Mouse (Mus musculus): ENCODE data around the gene Mpi. TPM values are rescaled to one million over a fixed set of nuclear protein-coding genes. Genes with fewer than 3 reads are reported as not detected.

The Mpi gene
- polyA plus RNA-seq, 1 experiment from 2014 or later = 44.5 TPM

DNA sequence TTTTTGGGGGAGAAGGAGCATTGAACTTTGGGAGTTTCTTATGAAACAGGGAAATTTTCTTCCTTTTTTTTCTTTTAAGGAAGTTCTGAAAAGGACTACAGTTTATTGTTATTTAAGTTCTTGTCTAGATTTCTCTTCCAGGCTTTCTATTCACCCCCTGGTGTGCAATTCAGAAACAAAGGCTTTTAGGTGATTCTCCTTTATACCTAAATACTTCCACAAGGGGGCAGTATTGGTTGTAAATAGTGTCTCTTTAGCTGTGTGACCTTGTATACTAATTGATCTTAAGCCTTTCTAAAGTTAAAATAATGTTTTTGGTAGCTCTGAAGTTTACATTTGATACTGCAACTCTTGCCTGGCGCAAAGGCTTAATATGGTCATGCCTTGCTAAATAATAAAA, 28.8 kb downstream of the Mpi start:
- Histone ChIP-seq H3K4me1 (ENCODE audit: control insufficient read depth, insufficient read depth, low read length) (peaks cover 8% of the 10 kb centered on the region), H3K9me3 (ENCODE audit: control insufficient read depth, low read length) (no peaks in the 10 kb centered on the region), H3K27me3 (replicated peaks; ENCODE audit: control insufficient read depth, insufficient read depth, low read length) (no peaks in the 10 kb centered on the region), H3K36me3 (ENCODE audit: control insufficient read depth, insufficient read depth, low read length) (peaks cover 2% of the 10 kb centered on the region; the same call in 1 of the 2 replicates), H3K4me2 (ENCODE audit: low read depth, low read length) (no peak overlapping the region), H3K4me3 (ENCODE audit: low read depth, low read length) (no peak overlapping the region), H3K27ac (replicated peaks; ENCODE audit: low read depth, low read length) (no peak overlapping the region), H3K9ac (ENCODE audit: low read depth, low read length) (no peak overlapping the region)
- DNase-seq (ENCODE audit: low spot score) (peak; percentile 77), ATAC-seq (ENCODE audit: low read depth) (no peak)
- 80% methylated on average over 1 of the region's 1 CpGs for WGBS

DNA sequence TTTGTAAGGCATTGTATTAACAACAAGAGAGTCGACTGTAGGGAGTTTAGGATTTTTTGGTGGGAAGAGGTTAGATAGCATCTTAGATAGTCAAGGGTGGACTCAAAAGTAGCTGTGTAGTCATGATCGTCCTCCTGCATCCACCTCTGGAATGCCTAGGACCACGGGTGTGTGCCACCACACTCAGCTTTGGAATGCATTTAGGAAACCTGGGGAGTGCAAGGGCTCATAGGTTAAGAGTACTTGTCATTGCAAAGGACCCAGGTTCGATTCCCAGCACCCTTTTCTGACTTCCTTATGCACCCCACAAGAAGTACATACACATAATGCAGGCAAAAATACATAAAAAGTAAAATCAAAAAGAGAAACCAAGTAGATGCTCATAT, 29.7 kb downstream of the Mpi start:
- Histone ChIP-seq H3K9ac (ENCODE audit: low read depth, low read length) (no peak overlapping the region), H3K4me1 (ENCODE audit: control insufficient read depth, insufficient read depth, low read length) (peaks cover 8% of the 10 kb centered on the region), H3K4me3 (ENCODE audit: low read depth, low read length) (no peak overlapping the region), H3K27ac (replicated peaks; ENCODE audit: low read depth, low read length) (no peak overlapping the region), H3K4me2 (ENCODE audit: low read depth, low read length) (peak overlapping the region; percentile 76), H3K27me3 (replicated peaks; ENCODE audit: control insufficient read depth, insufficient read depth, low read length) (no peaks in the 10 kb centered on the region), H3K9me3 (ENCODE audit: control insufficient read depth, low read length) (no peaks in the 10 kb centered on the region), H3K36me3 (ENCODE audit: control insufficient read depth, insufficient read depth, low read length) (no peaks in the 10 kb centered on the region)
- ATAC-seq (ENCODE audit: low read depth) (no peak), DNase-seq (ENCODE audit: low spot score) (no peak)
- 81% methylated on average over 4 of the region's 4 CpGs for WGBS

DNA sequence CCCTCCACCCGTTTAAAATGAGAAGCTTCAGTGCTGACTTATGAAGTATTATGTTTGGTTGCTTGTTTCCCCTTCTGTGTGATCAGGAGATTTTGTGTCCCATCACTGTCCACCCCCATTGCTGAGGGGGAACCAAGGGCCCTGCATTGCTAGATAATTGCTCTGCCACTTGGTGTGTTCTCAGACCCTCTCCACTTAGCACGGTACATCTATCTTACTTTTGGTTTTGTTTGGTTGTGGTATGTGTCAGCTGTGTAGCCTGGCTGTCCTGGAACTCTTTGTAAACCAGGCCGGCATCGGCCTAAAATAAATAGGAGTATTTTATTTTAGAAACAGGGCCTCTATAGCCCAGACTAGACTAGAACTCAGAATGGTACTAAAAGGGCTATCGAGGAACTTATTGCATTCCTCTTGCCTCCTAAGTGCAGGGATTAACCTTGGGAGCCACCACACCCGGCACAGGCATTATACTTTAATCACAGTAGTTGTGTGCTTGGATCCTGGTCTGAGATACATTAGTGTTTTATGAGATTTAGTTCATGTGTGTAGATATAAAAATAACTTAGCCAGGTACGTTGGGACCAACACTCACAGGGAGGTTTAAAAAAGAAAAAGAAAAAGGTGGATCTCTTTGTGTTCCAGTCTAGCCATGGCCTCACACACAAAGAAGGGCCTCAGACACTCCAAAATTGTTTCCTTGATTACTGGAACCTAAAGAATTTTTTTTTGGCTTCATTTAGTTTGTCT, 30.3 kb downstream of the Mpi start:
- Histone ChIP-seq H3K27me3 (replicated peaks; ENCODE audit: control insufficient read depth, insufficient read depth, low read length) (no peaks in the 10 kb centered on the region), H3K9ac (ENCODE audit: low read depth, low read length) (peak overlapping the region; percentile 96), H3K27ac (replicated peaks; ENCODE audit: low read depth, low read length) (0 out of 2 replicates have a peak overlapping the region, but pooled peaks have one; percentile 13), H3K4me3 (ENCODE audit: low read depth, low read length) (peak overlapping the region; percentile 95), H3K4me2 (ENCODE audit: low read depth, low read length) (peak overlapping the region; percentile 76), H3K4me1 (ENCODE audit: control insufficient read depth, insufficient read depth, low read length) (peaks cover 8% of the 10 kb centered on the region), H3K9me3 (ENCODE audit: control insufficient read depth, low read length) (no peaks in the 10 kb centered on the region), H3K36me3 (ENCODE audit: control insufficient read depth, insufficient read depth, low read length) (no peaks in the 10 kb centered on the region)
- no peak for ATAC-seq (ENCODE audit: low read depth)
- 37% methylated on average over 7 of the region's 7 CpGs for WGBS
- no peak for DNase-seq (ENCODE audit: low spot score)

GRCm38 (mm10) chr9:57521056-57521911, 31.3 kb downstream of the Mpi start, which contains the start of gene Cox5a:
TSS of gene Cox5a (plus strand) at chr9:57521274.
- no peaks in the 10 kb centered on the region for H3K27me3 ChIP-seq (replicated peaks; ENCODE audit: control insufficient read depth, insufficient read depth, low read length)
- H3K4me1 ChIP-seq (ENCODE audit: control insufficient read depth, insufficient read depth, low read length) = peaks cover 8% of the 10 kb centered on the region
- no peaks in the 10 kb centered on the region for H3K9me3 ChIP-seq (ENCODE audit: control insufficient read depth, low read length)
- H3K27ac ChIP-seq (replicated peaks; ENCODE audit: low read depth, low read length) = peak within 1 kb of the TSS; percentile 80
- DNase-seq (ENCODE audit: low spot score) = peak; percentile 98
- peak; percentile 98 for ATAC-seq (ENCODE audit: low read depth)
- peak within 1 kb of the TSS; percentile 95 for H3K4me3 ChIP-seq (ENCODE audit: low read depth, low read length)
- 0% methylated on average over 71 of the region's 95 CpGs for WGBS
- peak within 1 kb of the TSS; percentile 96 for H3K9ac ChIP-seq (ENCODE audit: low read depth, low read length)
- peak within 1 kb of the TSS; percentile 76 for H3K4me2 ChIP-seq (ENCODE audit: low read depth, low read length)
- H3K36me3 ChIP-seq (ENCODE audit: control insufficient read depth, insufficient read depth, low read length) = no peaks in the 10 kb centered on the region

GRCm38 (mm10) chr9:57520375-57521055, 32.0 kb downstream of the Mpi start:
- 22% methylated on average over 16 of the region's 16 CpGs for WGBS
- DNase-seq (ENCODE audit: low spot score) = no peak
- peak overlapping the region; percentile 96 for H3K9ac ChIP-seq (ENCODE audit: low read depth, low read length)
- peak overlapping the region; percentile 69 for H3K27ac ChIP-seq (replicated peaks; ENCODE audit: low read depth, low read length)
- no peaks in the 10 kb centered on the region for H3K27me3 ChIP-seq (replicated peaks; ENCODE audit: control insufficient read depth, insufficient read depth, low read length)
- peak overlapping the region; percentile 76 for H3K4me2 ChIP-seq (ENCODE audit: low read depth, low read length)
- no peaks in the 10 kb centered on the region for H3K9me3 ChIP-seq (ENCODE audit: control insufficient read depth, low read length)
- peak overlapping the region; percentile 95 for H3K4me3 ChIP-seq (ENCODE audit: low read depth, low read length)
- peaks cover 8% of the 10 kb centered on the region for H3K4me1 ChIP-seq (ENCODE audit: control insufficient read depth, insufficient read depth, low read length)
- ATAC-seq (ENCODE audit: low read depth) = peak; percentile 47
- no peaks in the 10 kb centered on the region for H3K36me3 ChIP-seq (ENCODE audit: control insufficient read depth, insufficient read depth, low read length)

- H3K4me1 ChIP-seq (ENCODE audit: control insufficient read depth, insufficient read depth, low read length) = peaks cover 3% of the 10 kb centered on the region; the same call in 1 of the 2 replicates
- 10% methylated on average over 3 of the region's 3 CpGs for WGBS
- no peaks in the 10 kb centered on the region for H3K27me3 ChIP-seq (replicated peaks; ENCODE audit: control insufficient read depth, insufficient read depth, low read length)
- no peak overlapping the region for H3K9ac ChIP-seq (ENCODE audit: low read depth, low read length)
- no peaks in the 10 kb centered on the region for H3K9me3 ChIP-seq (ENCODE audit: control insufficient read depth, low read length)
- no peak overlapping the region for H3K27ac ChIP-seq (replicated peaks; ENCODE audit: low read depth, low read length)
- ATAC-seq (ENCODE audit: low read depth) (no peak), DNase-seq (ENCODE audit: low spot score) (peak; percentile 69)
- H3K36me3 ChIP-seq (ENCODE audit: control insufficient read depth, insufficient read depth, low read length) = no peaks in the 10 kb centered on the region
- no peak overlapping the region for H3K4me2 ChIP-seq (ENCODE audit: low read depth, low read length)
- H3K4me3 ChIP-seq (ENCODE audit: low read depth, low read length) = no peak overlapping the region
Measured at GRCm38 (mm10) chr9:57517113-57517512, 35.5 kb downstream of the Mpi start.

- 60% methylated on average over 2 of the region's 2 CpGs for WGBS
- Histone ChIP-seq H3K27ac (replicated peaks; ENCODE audit: low read depth, low read length) (no peak overlapping the region), H3K27me3 (replicated peaks; ENCODE audit: control insufficient read depth, insufficient read depth, low read length) (peaks cover 10% of the 10 kb centered on the region), H3K9me3 (ENCODE audit: control insufficient read depth, low read length) (no peaks in the 10 kb centered on the region), H3K36me3 (ENCODE audit: control insufficient read depth, insufficient read depth, low read length) (no peaks in the 10 kb centered on the region), H3K4me3 (ENCODE audit: low read depth, low read length) (no peak overlapping the region), H3K4me1 (ENCODE audit: control insufficient read depth, insufficient read depth, low read length) (no peaks in the 10 kb centered on the region), H3K9ac (ENCODE audit: low read depth, low read length) (no peak overlapping the region), H3K4me2 (ENCODE audit: low read depth, low read length) (no peak overlapping the region)
- ATAC-seq (ENCODE audit: low read depth) = no peak
- DNase-seq (ENCODE audit: low spot score) = no peak
Measured at GRCm38 (mm10) chr9:57510577-57510976, 42.0 kb downstream of the Mpi start.

- H3K4me2 ChIP-seq (ENCODE audit: low read depth, low read length) = no peak overlapping the region
- H3K4me1 ChIP-seq (ENCODE audit: control insufficient read depth, insufficient read depth, low read length) = peaks cover 7% of the 10 kb centered on the region; the same call in 1 of the 2 replicates
- H3K27ac ChIP-seq (replicated peaks; ENCODE audit: low read depth, low read length) = no peak overlapping the region
- no peaks in the 10 kb centered on the region for H3K9me3 ChIP-seq (ENCODE audit: control insufficient read depth, low read length)
- ATAC-seq (ENCODE audit: low read depth) (peak; percentile 43; the same call in 1 of the 2 replicates), DNase-seq (ENCODE audit: low spot score) (peak; percentile 45)
- peaks cover 59% of the 10 kb centered on the region for H3K27me3 ChIP-seq (replicated peaks; ENCODE audit: control insufficient read depth, insufficient read depth, low read length)
- no peak overlapping the region for H3K9ac ChIP-seq (ENCODE audit: low read depth, low read length)
- WGBS = 4% methylated on average over 8 of the region's 8 CpGs
- no peak overlapping the region for H3K4me3 ChIP-seq (ENCODE audit: low read depth, low read length)
- no peaks in the 10 kb centered on the region for H3K36me3 ChIP-seq (ENCODE audit: control insufficient read depth, insufficient read depth, low read length)
Measured at GRCm38 (mm10) chr9:57505700-57506099, 46.9 kb downstream of the Mpi start.

All from embryonic facial prominence, embryonic 14.5 days (tissue).